Mouse (Mus musculus) central nervous system, embryonic 18 days (tissue): ENCODE measurements around the gene Olfr481. TPM values are rescaled to one million over a fixed set of nuclear protein-coding genes. Genes with fewer than 3 reads are reported as not detected.

Experiments used
- polyA plus RNA-seq: library from polyadenylated mRNA; depleted of rRNA; stranded (reverse); fragments of >200 nt; gene quantifications from 2 replicates; pipeline ENCODE4 v1.2.3, GENCODE M21; 2012; rRNA removed

Gene Olfr481
- not detected in 2 replicates for polyA plus RNA-seq

DNA sequence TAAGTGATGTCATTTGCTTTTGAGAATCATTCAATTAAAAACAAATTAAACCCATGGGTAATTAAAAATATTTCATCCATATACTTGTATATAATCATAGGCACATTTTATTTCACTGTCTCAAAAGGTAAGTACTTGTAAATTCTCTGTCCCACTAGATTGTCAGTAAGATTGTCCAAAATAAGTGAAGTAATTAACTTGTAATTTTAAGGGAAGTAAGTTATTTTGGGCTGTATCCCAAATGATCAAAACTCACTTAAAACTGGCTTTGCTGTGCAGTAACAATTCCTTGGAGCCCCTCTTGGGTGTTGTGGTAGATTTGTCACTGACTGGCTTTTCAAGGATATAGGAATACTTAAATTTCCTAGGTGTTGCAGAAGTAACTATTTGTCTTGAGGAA, at the start of gene Olfr481:
Gene Olfr481 (plus strand): TSS at position 301 of the 400 bp plus-strand sequence.

DNA sequence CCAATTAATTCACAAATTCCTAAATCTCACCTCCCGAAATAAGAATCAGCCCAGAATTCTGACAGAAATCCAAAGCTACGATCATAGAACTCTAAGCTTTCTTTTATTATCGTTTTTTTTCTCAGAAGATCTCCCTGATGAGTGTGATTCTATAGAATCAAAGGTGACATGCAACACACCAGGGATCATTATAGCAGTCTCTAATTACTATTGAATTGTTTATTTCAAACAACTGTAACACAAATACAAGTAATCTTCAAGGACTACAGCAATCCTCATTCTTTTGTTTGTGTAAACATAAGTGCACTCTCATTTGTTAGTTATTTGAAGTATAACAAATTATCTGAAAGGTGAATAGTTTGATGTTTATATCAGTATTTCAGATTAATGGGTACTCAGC, 45.8 kb upstream of the Olfr481 start, which contains the start of gene Olfr478:
Gene Olfr478 (minus strand): TSS at position 101 of the 400 bp plus-strand sequence.

DNA sequence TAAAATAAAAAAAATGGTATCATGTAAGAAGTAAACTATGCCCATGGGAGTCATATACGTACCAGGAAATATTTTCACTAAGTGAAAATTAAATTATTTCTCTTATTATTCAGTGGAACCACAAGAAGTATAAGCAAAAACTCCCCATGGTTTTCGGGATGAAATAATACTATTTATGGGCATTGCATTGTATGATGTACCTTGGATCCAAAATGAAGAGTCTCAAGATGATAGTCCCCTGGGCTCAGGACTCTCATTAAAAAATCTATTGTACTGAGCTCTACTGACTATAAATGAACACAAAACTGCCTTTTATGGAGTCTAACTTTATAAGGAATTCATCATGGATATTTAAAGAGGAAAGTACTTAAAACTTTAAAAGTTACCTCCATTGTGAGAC, 29.3 kb upstream of the Olfr481 start, which contains the start of gene Olfr479:
Gene Olfr479 (plus strand): TSS at position 301 of the 400 bp plus-strand sequence.

DNA sequence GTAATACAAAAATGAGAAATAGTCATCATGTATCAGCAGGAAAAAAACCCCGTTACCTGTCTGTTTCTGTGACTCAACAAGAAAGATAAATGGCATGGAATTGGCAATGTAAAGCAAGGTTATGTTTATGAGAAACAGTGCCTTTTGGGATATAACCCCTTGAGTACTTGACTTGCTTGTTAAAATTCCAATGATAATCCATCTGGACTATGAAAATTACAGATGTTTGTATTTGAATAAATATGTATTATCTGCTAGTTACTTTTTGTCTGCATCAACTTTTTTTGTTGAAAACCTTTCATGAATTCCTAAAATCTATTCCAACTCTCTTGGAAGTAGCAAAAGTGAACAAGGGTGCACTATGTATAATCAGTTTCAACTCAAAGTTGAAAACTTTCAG, 12.4 kb upstream of the Olfr481 start, which contains the start of gene Olfr480:
Gene Olfr480 (minus strand): TSS at position 101 of the 400 bp plus-strand sequence.

DNA sequence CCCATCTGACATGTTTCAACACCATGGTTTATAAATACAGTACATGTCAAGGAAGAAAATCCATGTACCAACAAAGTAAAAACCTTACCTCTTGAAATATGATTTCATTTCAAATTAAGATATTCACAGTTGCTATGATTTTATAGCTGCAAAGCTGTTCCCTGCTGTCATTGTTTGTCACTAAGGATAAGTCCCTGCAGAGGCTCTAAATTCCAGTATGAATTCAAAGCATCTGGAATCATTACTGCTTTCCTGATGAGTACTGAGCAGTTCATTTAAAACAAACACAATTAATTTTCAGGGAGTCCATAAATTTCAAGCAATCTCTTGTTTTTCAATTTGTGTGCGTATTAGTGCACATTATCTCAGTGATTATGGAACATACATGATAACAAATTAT, 17.8 kb downstream of the Olfr481 start, which contains the start of gene Olfr482:
Gene Olfr482 (minus strand): TSS at position 101 of the 400 bp plus-strand sequence.

DNA sequence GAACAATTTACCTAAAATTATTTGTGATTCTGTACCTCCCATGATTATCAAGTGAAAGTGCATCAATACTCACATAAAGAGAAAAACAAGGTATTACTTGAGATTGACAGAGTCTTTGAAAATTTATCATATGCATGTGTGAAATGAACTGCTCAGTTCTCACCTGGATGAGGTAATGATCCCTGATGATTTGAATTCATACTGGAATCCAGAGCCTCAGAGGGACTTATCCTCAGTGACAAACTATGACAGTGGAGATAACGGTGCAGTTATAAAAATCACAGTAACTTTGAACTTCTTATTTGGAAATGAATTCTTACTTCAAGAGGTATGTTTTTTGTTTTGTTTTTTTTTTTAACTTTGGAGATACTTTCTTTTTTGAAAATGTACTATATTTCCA, 20.9 kb downstream of the Olfr481 start, which contains the start of gene Olfr483:
Gene Olfr483 (plus strand): TSS at position 301 of the 400 bp plus-strand sequence.

DNA sequence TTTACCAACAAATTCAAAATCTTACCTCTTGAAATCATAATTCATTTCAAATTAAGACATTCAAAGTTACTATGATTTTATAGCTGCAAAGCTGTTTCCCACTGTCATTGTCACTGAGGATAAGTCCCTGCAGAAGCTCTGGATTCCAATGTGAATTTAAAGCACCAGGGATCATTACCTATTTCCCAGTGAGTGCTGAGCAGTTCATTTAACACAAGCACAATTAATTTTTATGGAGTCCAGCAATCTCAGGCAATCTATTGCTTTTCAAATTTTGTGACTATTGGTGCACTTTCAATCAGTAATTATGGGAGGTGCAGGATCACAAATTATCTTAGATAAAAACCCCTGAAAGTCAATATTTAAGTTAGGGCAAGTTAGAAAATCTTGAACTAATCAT, 47.7 kb downstream of the Olfr481 start, which contains the start of gene Olfr484:
Gene Olfr484 (minus strand): TSS at position 101 of the 400 bp plus-strand sequence.

Other genes starting within 250 kb of the Olfr481 start
- not detected in 2 replicates for gene Olfr470, start 232.4 kb upstream of the Olfr481 start, polyA plus RNA-seq
- gene Olfr472, start 182.0 kb upstream of the Olfr481 start, polyA plus RNA-seq: not detected in 2 replicates
- gene Olfr473, start 149.4 kb upstream of the Olfr481 start, polyA plus RNA-seq: not detected in 2 replicates
- gene Olfr474, start 125.2 kb upstream of the Olfr481 start, polyA plus RNA-seq: not detected in 2 replicates
- not detected in 2 replicates for gene Olfr476, start 115.1 kb upstream of the Olfr481 start, polyA plus RNA-seq
- not detected in 2 replicates for gene Olfr477, start 93.2 kb upstream of the Olfr481 start, polyA plus RNA-seq
- gene Olfr478, start 45.9 kb upstream of the Olfr481 start, polyA plus RNA-seq: not detected in 2 replicates
- gene Olfr479, start 29.2 kb upstream of the Olfr481 start, polyA plus RNA-seq: not detected in 2 replicates
- not detected in 2 replicates for gene Olfr480, start 12.5 kb upstream of the Olfr481 start, polyA plus RNA-seq
- not detected in 2 replicates for gene Olfr482, start 17.7 kb downstream of the Olfr481 start, polyA plus RNA-seq
- not detected in 2 replicates for gene Olfr483, start 21.0 kb downstream of the Olfr481 start, polyA plus RNA-seq
- gene Olfr484, start 47.6 kb downstream of the Olfr481 start, polyA plus RNA-seq: not detected in 2 replicates
- not detected in 2 replicates for gene Olfr485, start 80.0 kb downstream of the Olfr481 start, polyA plus RNA-seq
- not detected in 2 replicates for gene Olfr486, start 92.9 kb downstream of the Olfr481 start, polyA plus RNA-seq
- gene Olfr487, start 134.8 kb downstream of the Olfr481 start, polyA plus RNA-seq: not detected in 2 replicates
- gene Olfr488, start 178.5 kb downstream of the Olfr481 start, polyA plus RNA-seq: not detected in 2 replicates
- not detected in 2 replicates for gene Olfr490, start 209.1 kb downstream of the Olfr481 start, polyA plus RNA-seq
- gene Olfr491, start 233.6 kb downstream of the Olfr481 start, polyA plus RNA-seq: not detected in 2 replicates
- not detected in 2 replicates for gene Olfr492, start 243.8 kb downstream of the Olfr481 start, polyA plus RNA-seq